Mouse (Mus musculus) heart, embryonic 11.5 days (tissue): ENCODE measurements at regions not wholly inside any gene's neighbourhood (a gene's known extent, or its start where the extent isn't known, plus 50 kb on each side); places are given as distances from the start of the nearest gene placed in this dataset.

Experiments used
- ATAC-seq: fragments of 200-750 bp; cut with Nextera tagmentation; replicated peaks from 2 replicates; pipeline ENCODE4 v1.8.0; 2017; ENCODE audit warnings: moderate library complexity; ENCODE audit not compliant: insufficient number of reproducible peaks, low FRiP score, low TSS enrichment
- H3K27ac ChIP-seq: fragments of 300-500 bp; sonication (generic); 2 replicates; pipeline ENCODE4 v1.5.1; 2014; ENCODE audit warnings: mild to moderate bottlenecking, low read depth, low read length
- H3K27me3 ChIP-seq: fragments of 300-500 bp; sonication (generic); 2 replicates; pipeline ENCODE4 v1.6.1; 2014; ENCODE audit warnings: mild to moderate bottlenecking, low read length, mixed read lengths; ENCODE audit not compliant: control insufficient read depth, insufficient read depth
- H3K36me3 ChIP-seq: fragments of 300-500 bp; sonication (generic); 2 replicates; pipeline ENCODE4 v1.6.1; 2014; ENCODE audit warnings: mild to moderate bottlenecking, low read length, moderate library complexity, mixed read lengths; ENCODE audit not compliant: control insufficient read depth, insufficient read depth
- H3K4me1 ChIP-seq: fragments of 300-500 bp; sonication (generic); 2 replicates; pipeline ENCODE4 v1.6.1; 2014; ENCODE audit warnings: low read length; ENCODE audit not compliant: control insufficient read depth, insufficient read depth
- H3K4me2 ChIP-seq: fragments of 300-500 bp; sonication (generic); 2 replicates; pipeline ENCODE4 v1.6.1; 2014; ENCODE audit warnings: mild to moderate bottlenecking, moderate library complexity
- H3K4me3 ChIP-seq: fragments of 300-500 bp; sonication (generic); 2 replicates; pipeline ENCODE4 v1.5.1; 2014; ENCODE audit warnings: low read depth, low read length
- H3K9ac ChIP-seq: fragments of 300-500 bp; sonication (generic); 2 replicates; pipeline ENCODE4 v1.6.1; 2014; ENCODE audit warnings: mild to moderate bottlenecking, low read depth, low read length, moderate library complexity
- H3K9me3 ChIP-seq: fragments of 300-500 bp; sonication (generic); replicated peaks from 2 replicates; pipeline ENCODE4 v1.6.1; 2016; ENCODE audit warnings: low read length; ENCODE audit not compliant: control insufficient read depth
- WGBS: fragments of 180-500 bp; shearing (Covaris S2); extraction: QIAGEN DNeasy Blood & Tissue Kit; methylation state at CpG from one replicate; pipeline ENCODE4 v1.1.7; 2014; ENCODE audit not compliant: insufficient replicate concordance; 5-methylcytosine and 5-hydroxymethylcytosine counted together

DNA sequence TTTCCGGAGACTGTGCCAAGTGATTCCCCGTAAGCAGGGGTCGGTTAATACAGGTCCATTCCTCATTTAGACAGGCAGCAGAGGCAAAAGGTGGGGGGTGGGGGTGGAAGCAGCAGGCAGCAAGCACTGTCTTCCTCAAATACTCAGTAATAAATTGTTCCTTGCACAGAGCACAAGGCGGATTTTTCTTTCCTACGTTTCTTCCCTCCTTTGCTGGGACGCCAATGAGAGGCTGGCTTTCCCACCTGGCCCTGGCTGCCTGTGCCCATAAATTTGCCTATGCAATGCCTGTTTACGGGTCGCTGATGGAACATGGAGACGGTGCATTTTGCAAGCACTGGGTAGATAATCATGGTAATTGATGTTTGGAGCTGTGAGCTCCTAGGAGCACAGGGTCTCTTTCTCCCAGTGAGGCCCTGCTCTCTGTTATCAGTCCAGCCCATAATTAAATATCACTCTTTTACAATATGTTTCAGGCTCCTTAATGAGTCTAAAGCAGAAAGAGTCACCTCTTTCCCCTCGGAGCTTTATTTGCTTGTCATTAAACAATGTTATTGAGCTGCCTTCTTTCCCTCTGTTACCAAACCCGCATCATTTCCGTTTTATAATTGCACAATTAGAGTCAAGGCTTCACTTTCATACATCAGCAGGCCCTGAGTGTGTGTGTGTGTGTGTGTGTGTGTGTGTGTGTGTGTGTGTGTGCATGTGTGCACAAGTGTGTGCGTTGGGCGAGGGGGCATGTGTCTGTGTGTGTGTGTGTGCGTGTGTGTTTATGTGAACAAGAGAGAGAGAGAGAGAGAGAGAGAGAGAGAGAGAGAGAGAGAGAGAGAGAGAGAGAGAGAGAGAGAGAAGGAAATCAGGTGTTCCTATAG lies 452.7 kb upstream of the Pou3f3 start:
- Histone ChIP-seq H3K27me3 (no peaks in the 10 kb centered on the region), H3K4me3 (no peak overlapping the region), H3K27ac (no peak overlapping the region), H3K9ac (no peak overlapping the region), H3K36me3 (no peaks in the 10 kb centered on the region), H3K9me3 (no peaks in the 10 kb centered on the region), H3K4me2 (no peak overlapping the region; the same call in 1 of the 2 replicates), H3K4me1 (0 out of 2 replicates have a peak, but pooled peaks cover 2% of the 10 kb centered on the region)
- ATAC-seq = no peak
- WGBS = 61% methylated on average over 15 of the region's 15 CpGs

DNA sequence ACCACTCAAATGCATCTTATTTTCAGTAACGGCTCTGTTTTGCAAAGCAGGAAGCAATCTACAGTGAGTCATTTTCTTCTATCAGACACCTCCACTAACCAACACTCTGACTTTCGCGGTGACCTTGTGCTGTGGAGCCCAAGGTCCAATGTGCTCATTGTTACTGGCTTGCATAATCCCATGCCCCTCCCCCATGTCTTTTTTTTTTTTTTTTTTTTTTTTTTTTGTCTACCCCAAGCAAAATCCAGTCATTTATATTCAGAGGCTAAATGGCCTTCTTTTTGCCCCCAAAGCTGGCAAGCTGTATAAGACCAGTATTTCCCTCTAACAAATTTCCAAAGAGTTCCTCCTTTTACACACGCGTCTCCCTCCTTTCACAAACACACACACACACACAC lies 452.1 kb upstream of the Pou3f3 start:
- WGBS = 41% methylated on average over 5 of the region's 5 CpGs
- ATAC-seq = no peak
- Histone ChIP-seq H3K27ac (no peak overlapping the region), H3K27me3 (no peaks in the 10 kb centered on the region), H3K4me3 (peak overlapping the region; percentile 8; the same call in 1 of the 2 replicates), H3K9me3 (no peaks in the 10 kb centered on the region), H3K9ac (0 out of 2 replicates have a peak overlapping the region, but pooled peaks have one; percentile 16), H3K36me3 (no peaks in the 10 kb centered on the region), H3K4me2 (peak overlapping the region; percentile 45), H3K4me1 (0 out of 2 replicates have a peak, but pooled peaks cover 2% of the 10 kb centered on the region)

DNA sequence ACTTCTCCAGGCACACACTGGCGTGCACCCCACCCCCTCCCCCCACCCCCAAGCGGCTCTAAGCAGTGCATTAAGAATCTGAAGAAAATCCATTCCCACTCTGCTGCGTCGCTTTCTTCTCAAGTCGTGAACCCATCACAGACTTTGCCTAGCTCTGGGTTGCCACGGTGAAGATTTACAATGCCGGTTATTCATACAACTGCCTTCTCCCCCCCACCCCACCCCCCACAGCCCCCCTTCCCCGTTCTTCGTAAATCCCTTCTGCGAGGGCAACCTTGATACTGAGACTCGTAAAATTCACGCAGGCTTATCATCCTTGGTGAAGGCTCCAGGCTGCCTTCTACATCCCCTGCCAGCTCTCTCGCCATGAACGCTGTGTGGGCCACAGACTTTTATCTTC lies 451.7 kb upstream of the Pou3f3 start:
- Histone ChIP-seq H3K9ac (0 out of 2 replicates have a peak overlapping the region, but pooled peaks have one; percentile 16), H3K4me1 (0 out of 2 replicates have a peak, but pooled peaks cover 2% of the 10 kb centered on the region), H3K4me2 (peak overlapping the region; percentile 45), H3K27me3 (no peaks in the 10 kb centered on the region), H3K4me3 (peak overlapping the region; percentile 8; the same call in 1 of the 2 replicates), H3K27ac (no peak overlapping the region; the same call in 1 of the 2 replicates), H3K9me3 (no peaks in the 10 kb centered on the region), H3K36me3 (no peaks in the 10 kb centered on the region)
- WGBS = 15% methylated on average over 14 of the region's 14 CpGs
- ATAC-seq = no peak

DNA sequence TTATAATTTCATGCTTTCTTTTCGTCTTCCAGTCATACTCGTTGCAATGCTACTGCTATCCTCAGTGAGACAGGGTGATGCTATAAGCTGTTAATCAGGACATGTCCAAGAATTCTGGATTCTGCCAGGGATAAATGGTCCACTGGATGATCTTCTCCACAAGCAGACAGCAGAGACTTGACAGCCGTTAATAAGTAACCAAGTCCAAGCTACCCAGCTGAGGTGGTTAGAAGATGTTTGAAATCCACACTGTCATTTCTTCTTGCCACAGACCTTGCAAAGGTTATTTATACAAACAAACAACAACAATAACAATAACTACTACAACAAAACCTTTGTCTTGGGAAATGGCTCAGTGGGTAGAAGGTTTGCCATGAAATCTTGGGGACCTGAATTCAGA lies 443.2 kb upstream of the Pou3f3 start:
- Histone ChIP-seq H3K9me3 (no peaks in the 10 kb centered on the region), H3K36me3 (no peaks in the 10 kb centered on the region), H3K4me3 (no peak overlapping the region), H3K27me3 (no peaks in the 10 kb centered on the region), H3K27ac (no peak overlapping the region), H3K4me1 (no peaks in the 10 kb centered on the region), H3K9ac (no peak overlapping the region), H3K4me2 (no peak overlapping the region)
- no peak for ATAC-seq
- 80% methylated on average over 3 of the region's 3 CpGs for WGBS

DNA sequence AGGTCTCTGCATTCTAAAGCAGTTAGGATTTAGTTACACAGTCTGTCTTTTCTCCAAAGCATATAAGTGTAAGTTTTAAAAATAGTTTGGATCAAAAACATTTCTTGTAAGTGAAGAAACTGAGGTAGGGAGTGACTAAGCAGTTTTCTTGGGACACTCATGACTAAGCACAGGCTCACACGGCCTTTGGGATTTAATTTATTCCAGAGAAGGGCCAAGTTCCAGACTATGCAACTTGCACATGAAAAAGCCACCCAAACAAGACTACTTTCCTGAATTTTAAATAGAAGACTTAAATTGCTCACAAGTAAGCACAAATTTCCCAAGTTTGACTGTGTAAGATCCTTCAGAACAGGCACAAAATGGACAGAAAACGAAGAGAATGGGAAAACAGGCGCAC lies 441.8 kb upstream of the Pou3f3 start:
- 80% methylated on average over 3 of the region's 3 CpGs for WGBS
- Histone ChIP-seq H3K4me2 (no peak overlapping the region), H3K9me3 (no peaks in the 10 kb centered on the region), H3K4me1 (0 out of 2 replicates have a peak, but pooled peaks cover 4% of the 10 kb centered on the region), H3K4me3 (no peak overlapping the region), H3K27ac (no peak overlapping the region), H3K9ac (no peak overlapping the region), H3K27me3 (no peaks in the 10 kb centered on the region), H3K36me3 (no peaks in the 10 kb centered on the region)
- ATAC-seq = no peak

DNA sequence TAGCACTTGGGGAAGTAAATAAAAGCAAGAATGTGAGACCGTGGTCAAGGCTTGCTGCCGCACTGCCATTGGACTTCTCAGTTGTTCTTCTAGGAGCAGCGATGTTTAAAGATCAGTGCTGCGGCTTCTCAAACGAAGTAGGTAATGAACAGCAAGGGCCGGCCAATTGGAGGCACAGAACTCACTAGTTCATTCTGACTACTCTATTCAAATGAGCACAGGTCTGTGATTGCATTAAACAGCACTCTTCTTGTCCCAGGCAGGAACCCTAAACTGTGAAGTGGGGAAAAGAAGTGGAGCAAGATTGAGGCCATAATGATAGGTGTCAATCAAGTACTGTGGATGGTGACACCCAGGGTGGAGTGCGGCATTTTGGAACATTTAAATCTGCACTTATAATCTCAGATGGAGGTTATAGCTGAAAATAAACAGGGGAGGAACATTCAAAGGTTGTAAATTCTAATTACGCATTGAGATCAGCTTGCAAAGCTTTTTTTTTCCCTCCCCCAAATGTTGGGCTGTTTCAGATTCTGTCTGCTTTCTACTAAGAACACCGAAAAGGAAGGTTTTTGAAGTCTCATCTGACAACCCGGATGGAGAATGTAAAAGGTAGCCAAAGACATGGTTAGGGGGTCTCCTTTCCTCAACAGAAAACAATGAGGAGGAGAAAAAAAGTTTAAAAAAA lies 438.5 kb upstream of the Pou3f3 start:
- 80% methylated on average over 10 of the region's 10 CpGs for WGBS
- Histone ChIP-seq H3K27ac (no peak overlapping the region), H3K36me3 (no peaks in the 10 kb centered on the region), H3K4me1 (0 out of 2 replicates have a peak, but pooled peaks cover 4% of the 10 kb centered on the region), H3K4me3 (no peak overlapping the region), H3K4me2 (no peak overlapping the region), H3K9me3 (no peaks in the 10 kb centered on the region), H3K27me3 (no peaks in the 10 kb centered on the region), H3K9ac (no peak overlapping the region)
- ATAC-seq = no peak

DNA sequence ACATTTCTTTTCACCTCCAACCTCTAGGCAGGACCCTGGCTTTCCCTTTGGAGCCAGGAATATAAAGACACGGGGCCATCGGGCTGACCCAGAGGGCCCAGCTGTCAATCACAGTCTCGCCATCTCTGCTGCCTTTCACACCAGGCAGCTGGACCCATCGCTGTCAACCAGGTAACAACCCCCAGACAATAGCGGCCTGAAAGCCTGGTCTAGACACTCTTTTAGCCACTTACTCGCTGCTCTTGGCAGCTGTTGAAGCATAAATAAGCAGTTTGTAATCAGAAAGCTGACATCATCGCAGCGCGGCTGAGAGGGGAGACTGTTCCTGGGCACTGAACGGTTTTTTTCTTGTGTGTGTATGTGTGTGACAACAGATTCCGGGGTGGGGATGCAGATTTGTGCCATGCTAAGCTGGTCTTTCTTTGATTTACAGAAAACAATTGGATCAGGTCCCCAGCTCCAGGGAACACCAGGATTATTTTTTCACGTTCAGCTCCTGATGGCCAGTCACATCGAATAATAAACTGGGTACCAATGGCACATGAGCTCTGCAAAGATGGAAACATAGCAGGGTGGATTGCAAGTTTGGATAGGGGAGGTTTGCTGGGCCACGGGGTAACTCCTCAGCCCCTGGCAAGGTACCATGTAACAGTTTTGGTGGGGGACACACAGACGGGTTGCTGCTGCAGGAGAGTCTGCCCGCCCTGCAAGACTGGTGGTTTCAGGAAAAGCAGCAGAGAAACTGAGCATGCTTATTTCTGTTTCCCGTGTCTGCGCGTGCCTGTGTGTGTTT lies 437.6 kb upstream of the Pou3f3 start:
- Histone ChIP-seq H3K4me3 (no peak overlapping the region), H3K9me3 (no peaks in the 10 kb centered on the region), H3K9ac (no peak overlapping the region), H3K4me1 (0 out of 2 replicates have a peak, but pooled peaks cover 4% of the 10 kb centered on the region), H3K4me2 (peak overlapping the region; percentile 14; the same call in 1 of the 2 replicates), H3K27ac (no peak overlapping the region), H3K36me3 (no peaks in the 10 kb centered on the region), H3K27me3 (no peaks in the 10 kb centered on the region)
- ATAC-seq = no peak
- 47% methylated on average over 19 of the region's 19 CpGs for WGBS

DNA sequence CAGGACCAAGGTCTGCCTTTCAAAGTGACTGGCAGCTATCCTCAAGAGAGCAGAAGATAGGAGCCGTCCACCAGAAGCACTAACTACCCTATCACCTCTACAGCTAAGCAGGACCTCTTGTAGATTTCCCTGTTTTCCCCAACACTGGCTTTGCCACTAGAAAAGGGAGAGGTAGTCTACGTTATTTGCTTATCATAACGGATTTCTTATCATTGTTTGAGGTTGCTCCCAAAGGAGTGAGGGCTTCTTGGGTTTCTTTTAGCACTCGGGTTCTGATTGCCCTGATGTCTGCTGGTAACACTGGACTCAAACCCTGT lies 437.0 kb upstream of the Pou3f3 start:
- 32% methylated on average over 4 of the region's 4 CpGs for WGBS
- Histone ChIP-seq H3K9ac (no peak overlapping the region), H3K9me3 (no peaks in the 10 kb centered on the region), H3K36me3 (no peaks in the 10 kb centered on the region), H3K4me3 (no peak overlapping the region), H3K4me2 (no peak overlapping the region), H3K4me1 (0 out of 2 replicates have a peak, but pooled peaks cover 4% of the 10 kb centered on the region), H3K27me3 (no peaks in the 10 kb centered on the region), H3K27ac (no peak overlapping the region)
- no peak for ATAC-seq
